Mouse (Mus musculus) liver, adult 2 months (tissue): ENCODE data around the gene Art2b.

Experiments
- CTCF ChIP-seq: fragments of 200-500 bp; IDR thresholded peaks from 2 replicates; pipeline ENCODE4 v1.5.1; 2011; ENCODE audit warnings: low read depth, low read length, control low read depth
- POLR2A ChIP-seq: fragments of 200-500 bp; IDR thresholded peaks from 2 replicates; pipeline ENCODE4 v1.6.1; 2011; ENCODE audit warnings: low read length, control low read depth; ENCODE audit not compliant: insufficient read depth; ENCODE audit errors: extremely low read depth

DNA sequence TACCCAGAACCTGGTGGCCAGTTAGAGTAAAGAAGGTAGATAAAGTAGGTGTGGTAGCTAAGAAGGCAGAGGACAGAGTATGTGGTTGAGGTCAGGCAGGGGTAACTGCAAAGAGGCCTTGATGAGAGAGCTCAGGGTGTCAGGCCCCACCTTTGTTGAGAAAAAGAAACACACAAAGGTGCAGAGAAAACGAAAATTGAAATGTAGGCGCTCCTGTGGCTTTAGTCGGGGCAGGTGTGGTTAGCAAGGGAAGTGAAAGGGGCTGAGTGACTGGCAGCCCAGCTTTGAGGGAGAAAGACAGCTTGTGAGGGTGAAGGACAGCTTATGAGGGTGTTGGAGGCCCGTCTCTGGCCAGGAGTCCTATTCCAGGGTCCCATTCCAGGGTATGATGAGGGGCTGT is 49.1 kb upstream of the Art2b start:
- TF ChIP-seq POLR2A: no peak
- TF ChIP-seq CTCF: no peak
